Mouse (Mus musculus) layer of hippocampus, postnatal 36 days (tissue): ENCODE data around the gene Nr1h4. TPM values are rescaled to one million over a fixed set of nuclear protein-coding genes. Genes with fewer than 3 reads are reported as not detected.
A peak's percentile ranks its signal among the peaks of the same experiment; 100 is the strongest.

ENCODE experiments used
- DNase-seq, 2 experiments: peaks; one replicate each; pipeline ENCODE4 v3.0.0; 2022
- total RNA-seq, 2 experiments: library from RNA; stranded (reverse); gene quantifications; 2 replicates each; pipeline ENCODE4 v1.2.3; 2021

The Nr1h4 gene
- total RNA-seq, 2 experiments from 2014 or later: 0.22 TPM; not detected in 1

DNA sequence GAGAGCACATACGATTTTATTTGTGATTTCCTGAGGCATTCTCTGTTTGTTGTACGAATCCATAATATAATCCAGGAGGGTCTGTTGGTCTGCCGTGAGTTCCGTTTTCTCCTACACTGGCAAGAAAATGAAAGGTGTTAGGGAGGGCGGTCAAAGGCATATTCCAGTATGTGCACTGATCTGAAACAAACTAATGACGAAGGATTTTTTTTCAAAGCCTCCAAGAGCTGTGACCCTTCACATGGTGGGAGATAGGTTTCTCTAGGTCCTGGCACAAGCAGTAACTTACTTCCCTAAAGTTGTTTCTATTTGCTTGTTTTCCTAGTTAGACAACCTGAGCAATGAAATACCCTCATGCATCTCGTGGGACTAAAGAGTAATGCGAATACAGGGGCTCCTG is 54.6 kb downstream of the Nr1h4 start:
- no peak for DNase-seq

DNA sequence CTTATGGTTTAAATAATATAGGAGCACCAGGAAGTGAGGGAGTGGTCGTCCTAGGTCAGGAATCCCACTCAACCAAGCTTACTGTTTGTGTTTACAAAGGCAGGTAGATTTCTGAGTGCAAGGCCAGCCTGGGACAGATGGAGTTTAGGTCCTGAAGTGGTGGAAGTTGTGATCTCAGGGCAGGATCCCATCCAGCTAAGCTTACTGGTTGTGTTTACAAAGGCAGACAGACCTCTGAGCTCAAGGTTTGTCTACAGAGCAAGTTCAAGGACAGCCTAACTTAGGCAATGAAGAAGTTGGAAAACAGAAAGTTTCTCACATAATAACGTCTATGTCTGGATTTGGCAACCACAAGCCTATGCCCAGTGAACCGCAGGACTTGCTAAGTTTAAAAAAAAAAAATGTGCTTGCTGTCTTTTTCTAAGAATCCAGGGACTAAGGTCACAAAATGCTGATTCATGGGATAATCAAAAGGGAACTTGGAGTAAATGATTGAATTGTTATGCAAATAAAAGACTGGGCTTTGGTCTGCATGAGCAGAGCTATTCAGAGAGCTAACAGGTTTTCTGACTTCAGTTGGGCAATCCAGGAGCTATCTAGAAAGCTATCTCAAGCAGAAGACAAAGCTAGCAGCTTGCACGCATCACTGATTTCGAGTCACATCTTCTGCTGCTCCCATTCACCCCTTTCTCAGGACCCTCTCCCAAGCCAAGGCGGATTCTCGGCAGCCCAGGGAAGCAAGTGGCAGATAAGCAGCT is 62.6 kb downstream of the Nr1h4 start:
- DNase-seq: no peak

DNA sequence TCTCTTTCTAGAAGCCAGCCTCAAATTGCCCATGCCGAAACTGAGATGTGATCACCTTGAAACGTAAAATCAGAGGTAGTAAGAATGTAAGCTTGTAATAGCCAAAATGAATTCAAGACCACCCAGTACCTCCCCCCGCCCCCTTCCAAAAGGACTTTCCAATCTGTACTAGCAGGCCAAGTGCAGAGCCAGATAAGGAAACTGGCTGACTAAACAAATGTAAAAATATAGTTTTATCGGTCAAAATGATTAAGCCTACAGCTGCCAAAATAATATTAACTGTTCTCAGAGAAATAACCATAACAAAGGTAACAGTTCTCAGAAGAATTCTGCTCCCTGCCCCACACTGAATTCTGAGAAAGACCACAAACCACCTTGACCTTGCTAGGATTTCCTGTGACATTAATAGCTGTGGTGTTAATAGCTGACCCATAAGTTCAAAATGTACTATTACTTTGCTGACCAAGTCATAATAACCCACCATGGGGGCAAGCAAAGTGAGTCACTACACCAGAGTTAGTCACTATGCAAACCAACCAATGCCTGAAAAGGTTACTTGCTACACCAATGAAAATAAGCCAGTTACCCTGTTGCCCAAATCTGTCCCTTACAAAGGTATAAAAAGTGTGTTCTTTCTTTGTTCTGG is 68.5 kb downstream of the Nr1h4 start:
- DNase-seq: no peak

DNA sequence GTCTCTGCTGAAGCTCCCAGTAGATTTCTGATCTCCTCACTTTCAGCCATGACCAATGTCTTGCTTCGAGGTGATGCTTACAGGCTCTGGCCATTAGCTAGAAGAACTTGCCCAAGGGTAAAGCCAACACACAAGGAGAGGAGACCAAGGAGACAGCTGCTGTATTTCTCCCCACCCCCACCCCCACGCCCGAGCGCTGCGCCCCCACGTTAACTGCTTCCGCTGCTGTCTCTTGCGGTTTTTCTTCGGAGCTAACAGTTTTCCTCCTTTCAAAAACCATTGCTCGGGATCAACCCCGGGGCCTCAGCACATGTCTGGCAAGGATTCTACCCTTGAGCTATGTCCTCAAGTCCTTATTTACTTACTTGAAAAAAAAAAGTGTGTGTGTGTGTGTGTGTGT is 70.5 kb downstream of the Nr1h4 start:
- no peak for DNase-seq

DNA sequence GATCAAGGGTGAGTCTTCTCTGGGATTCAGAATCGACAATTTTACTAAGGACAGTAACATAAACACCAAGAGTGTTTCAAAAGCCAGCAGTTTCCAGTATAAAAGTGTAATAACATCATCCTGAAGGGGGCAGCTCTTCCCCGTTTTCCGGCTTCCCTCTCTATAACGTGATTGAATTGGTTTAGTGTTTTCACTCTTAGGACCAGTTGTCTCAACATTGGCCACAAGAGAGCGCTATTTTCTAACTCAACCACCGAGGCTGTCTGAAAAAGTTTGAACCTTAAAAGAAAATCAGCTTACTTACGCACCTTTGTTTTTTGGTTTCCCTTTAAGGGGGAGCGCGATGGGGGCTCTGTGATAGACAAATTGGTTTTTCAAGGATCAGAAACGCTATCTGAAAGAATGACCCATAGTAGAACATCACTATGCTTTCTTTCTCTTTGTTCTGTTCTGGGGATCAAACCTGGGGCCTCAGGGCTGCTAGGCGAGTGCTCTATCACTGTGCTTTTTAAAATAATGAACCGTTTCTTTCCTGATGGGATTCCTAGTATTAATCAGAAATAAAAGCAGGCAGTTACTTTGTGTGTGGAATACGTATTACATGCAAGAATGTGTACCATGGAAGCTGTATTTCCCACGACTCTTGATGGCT is 71.4 kb downstream of the Nr1h4 start:
- peak; percentile 49 to 80 for DNase-seq

DNA sequence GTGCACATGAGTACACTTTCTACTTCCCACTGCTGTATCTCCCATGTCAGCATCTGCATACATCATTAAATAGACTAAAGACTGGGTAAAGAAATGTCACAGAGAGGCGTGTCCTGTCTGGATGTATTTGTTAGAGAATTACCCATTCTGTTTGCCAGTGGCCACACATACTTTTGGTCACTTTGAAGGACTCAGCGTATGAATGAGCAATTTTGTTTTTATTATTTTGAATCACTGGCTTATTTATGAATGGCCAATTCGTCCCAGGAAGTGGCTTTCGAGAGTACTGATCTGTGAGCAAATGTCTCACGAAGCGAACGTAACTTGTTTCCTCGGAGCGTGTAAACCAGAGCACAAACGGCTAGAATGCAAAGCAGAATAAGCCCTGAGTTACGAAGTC is 72.4 kb downstream of the Nr1h4 start:
- DNase-seq: no peak

DNA sequence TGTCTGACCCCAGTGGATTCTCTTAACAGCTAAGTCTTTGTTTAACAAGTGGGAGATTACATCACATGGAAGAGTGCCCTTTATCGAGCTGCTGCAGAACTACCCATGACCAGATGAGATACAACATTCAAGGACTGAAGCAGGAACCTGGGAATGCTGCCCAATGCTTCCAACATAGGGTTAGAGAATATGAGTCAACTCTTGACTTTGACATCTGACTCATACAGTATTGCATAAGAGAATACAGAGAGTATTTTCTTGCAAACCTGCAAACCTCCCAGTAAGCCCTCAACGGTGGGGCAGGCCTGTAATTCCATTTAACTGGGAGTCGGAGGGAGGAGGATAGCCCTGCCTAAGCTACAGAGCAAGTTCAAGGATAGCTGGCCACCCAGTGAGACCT is 74.6 kb downstream of the Nr1h4 start:
- no peak for DNase-seq

DNA sequence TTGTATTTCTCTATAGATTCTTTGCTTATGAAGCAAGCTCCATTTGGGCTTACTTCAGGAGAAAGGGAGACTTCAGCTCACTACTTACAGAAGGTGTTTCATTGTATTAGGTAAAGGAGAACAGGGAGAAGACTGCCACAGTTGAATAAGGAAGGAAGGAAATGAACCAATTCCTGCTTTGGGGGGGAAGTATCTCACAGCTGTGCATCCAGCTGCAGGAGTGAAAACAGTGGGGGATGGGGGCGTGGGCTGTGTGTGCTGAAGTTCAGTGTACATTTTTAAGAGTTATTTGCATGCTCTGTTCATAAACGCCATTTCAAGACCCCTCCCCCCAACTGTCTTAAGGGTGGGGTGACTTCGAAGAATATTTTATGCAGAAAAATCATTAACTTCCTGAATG is 79.6 kb downstream of the Nr1h4 start:
- DNase-seq: no peak

DNA sequence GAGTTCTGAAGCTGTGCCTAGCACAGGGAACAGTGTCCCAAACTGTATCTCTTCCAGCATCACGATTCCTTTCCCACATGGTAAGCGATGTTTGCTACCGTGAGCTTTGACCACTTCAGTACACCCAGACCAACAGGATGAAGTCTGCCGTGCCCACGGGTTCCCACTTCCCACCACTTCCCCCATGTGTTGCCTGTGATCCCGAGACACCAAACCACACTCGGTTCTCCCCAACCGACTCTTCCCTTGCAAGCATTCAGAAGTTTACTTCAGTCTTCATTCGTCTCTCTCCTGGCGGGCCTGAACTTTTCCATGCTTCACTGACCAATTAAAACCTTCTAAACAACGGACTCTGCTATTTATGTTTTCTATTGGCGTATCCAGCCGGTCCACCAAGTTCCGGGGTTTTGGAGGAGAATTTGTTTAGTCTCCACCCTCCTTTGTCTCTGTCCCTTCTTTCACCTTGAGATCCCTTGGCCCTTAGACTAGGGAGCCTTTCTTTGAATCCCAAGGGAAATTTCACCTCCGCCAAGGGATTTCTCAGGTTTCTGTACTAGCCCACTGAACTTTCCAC is 80.2 kb downstream of the Nr1h4 start:
- no peak for DNase-seq

DNA sequence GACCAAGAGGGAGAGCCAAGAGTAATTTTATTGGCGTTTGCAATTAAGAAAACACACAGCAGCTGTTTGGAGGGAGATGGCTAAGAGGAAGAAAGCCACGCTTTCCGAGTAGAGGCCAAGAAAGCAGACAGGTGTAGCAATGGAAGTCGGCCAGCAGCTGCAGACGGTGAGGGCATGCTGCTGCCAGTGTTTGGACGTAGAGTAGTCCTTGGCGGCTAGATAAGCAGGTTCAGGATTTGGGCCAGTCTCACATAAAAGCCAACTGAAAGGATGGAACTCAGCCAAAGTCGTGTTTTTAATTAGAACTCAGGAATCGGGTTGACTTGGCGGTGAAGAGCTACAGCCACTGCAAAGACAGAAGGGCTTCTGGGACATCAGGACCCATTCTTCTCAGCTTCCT is 83.0 kb downstream of the Nr1h4 start:
- DNase-seq: no peak

DNA sequence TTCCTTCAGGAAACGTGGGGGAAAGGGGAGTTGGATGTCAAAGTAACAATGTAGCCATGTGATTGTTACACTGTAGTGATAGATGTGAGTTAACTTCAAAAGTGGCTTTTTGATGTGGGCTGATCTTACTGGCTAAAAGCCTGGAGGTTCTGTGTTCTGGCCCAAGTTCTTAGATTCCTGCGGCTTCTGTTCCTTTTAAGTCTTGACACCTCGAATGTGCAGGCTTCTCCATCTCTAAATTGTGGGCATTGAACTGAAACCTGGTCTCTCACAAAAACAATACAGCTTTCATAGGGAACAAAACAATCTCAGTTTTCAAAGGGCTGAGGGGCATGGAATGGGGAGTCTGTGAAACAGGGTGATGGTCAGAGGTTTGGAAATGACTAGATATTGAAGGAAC is 89.0 kb downstream of the Nr1h4 start:
- DNase-seq: no peak

DNA sequence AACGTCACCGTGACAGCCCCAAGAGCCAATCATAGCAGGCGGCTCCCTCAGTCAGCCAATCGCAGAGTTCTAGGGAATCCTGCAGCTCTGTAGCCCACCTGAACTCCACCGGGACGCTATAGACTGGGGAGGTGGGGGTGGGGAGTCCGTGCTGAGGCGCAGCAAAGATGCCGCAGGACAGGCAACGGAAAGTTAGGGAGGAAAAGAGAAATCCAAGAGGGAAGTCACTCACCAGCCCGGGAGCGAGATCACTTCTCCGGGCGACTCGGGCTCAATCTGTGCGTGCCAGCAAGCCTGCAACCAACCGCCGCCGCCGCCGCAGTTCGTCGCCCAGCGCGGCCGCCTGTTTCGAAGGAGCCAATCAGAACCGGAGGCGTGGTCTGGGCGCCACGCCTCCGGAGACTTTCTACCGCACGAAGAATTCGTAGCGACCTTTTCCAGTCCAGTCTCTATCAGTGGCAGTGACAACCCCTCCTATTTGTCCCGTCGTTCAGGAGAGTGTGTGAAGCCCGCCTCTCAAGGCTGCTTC is 89.7 kb downstream of the Nr1h4 start, which contains the start of gene Gas2l3:
Gene Gas2l3 (minus strand): TSS at position 345 of the 529 bp plus-strand sequence.
- peak; percentile 79 to 80 for DNase-seq

DNA sequence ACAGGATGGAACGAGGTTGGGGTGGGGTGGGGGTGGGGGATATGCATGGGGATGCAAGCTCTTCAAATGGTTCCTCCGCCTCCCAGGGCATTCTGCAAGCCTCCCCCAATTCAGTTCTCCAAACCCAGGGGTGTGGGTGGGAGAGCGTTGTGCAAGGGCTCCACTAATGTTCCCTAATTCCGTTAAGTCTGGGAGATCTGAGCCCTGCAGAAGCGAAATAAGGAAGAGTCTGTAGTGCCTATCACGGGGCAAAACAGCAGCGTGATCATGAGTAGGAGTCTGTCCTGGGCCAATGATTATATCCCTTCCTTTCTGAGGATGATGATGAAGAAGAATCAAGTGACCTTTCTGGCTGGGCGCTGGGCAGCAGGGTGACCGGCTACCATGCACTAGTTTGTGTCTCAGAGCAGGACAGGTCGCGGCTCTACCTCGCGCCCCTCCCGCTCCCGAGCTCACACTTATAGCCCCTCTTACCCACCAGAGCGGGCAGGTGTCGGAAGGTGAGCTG is 90.2 kb downstream of the Nr1h4 start:
- no peak for DNase-seq

DNA sequence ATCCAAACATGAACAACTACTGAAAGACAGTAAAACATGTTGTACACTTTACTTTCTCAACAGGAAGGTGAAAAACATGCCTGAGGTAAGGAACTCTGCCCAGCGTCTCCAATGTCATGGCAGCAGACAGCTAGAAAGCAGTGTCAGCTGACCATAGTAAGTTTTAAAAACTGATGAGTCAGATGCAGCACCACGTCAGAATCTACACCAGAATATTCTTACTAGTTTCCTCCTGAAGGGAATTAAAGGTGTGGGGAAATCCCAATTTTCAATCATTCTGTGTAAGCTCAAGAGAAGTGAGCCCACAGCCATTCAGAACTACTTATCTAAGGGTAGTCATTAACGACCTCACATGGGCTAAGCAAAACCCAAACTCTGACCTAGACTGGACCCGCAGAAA is 90.7 kb downstream of the Nr1h4 start:
- no peak for DNase-seq

DNA sequence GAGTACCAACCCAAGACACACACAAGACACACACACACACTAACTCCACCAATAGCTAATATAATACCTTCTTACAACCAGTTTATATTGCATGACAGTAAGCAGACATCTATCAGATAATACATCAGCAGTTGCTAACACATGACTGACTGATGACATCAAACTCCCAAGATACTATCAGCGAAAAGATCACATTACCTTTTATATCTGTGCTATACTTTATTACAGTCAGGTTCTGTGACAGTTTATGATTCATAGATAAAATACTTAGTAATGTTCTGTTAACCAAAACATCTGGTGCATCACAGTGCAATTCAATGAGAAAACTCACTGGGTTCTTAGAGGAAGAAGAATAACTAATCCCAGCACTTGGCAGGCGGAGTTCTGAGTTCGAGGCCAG is 91.4 kb downstream of the Nr1h4 start:
- no peak for DNase-seq

DNA sequence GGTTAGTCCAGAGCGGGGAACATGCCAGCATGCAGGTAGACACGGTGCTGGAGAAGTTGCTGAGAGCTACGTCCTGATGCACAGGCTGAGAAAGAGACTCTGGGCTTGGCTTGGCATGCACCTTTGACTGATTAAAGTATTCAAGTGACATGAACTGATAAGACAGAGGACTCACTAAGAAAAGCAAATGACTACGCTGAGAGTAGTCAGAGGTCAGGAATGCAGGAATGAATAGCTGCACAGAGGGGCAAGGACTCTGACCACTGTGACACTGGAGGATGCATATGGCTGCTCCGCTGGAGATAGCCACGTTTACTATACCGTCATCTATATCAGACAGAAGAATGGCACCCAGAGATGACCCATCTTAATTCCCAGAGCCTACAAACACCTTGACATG is 94.0 kb downstream of the Nr1h4 start:
- DNase-seq: no peak

DNA sequence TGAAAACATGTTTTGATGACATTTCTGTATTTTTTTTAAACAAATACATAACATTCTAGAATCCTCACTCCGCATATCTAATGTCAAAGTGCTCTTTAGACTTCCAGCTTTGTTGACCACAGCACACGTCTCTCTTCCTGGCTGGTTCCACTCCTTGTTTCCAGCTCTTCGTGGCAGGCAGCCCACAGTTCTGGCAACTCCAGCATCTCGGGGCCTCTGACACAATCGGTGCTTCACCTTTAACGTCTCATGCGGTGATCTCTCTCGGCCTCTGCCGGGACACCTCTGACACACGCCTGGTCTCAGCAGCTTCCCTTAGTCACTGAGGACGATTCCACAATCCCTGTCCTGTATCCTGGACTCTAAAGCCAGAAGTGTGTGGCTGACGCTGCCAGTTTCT is 95.4 kb downstream of the Nr1h4 start:
- peak in 1 of 2 experiments; percentile 4 for DNase-seq

DNA sequence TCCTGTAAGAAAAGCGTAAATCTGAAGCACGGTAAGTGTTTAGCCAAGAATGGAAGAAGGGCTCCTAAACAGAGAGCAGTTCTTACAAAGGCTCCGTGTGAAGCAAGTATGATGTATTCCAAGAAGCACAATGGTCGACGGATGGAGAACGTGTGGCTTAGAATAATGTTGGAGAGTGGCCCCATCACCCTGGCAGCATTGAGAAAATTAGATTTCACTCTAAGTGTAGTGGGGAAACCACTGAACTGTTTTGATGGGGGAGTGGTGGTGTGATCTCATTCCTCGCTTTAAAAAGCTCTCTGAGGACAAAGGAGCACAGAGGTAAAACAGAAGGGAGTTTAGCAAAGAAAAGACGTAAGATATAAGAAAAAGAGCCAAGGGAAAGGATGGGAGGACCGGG is 95.9 kb downstream of the Nr1h4 start:
- DNase-seq: no peak

DNA sequence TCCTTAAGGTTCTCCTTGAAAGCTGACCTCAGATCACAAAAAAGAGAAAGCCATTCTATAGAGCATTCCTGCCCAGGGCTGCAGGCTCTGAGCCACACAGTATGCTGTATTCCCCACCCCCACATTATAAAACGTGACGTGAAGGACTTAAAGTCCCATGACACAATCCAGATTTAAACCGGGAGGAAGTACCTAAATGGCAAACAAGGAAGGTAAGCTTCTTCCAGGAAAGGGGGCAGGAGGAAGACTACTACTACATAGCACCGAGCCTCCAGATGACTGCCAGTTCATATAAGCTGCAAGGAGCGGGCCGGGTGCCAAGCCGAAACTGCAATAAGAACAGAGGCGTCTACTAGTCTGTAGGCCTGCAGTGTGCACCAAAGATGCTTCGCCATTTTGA is 97.5 kb downstream of the Nr1h4 start:
- DNase-seq: no peak

DNA sequence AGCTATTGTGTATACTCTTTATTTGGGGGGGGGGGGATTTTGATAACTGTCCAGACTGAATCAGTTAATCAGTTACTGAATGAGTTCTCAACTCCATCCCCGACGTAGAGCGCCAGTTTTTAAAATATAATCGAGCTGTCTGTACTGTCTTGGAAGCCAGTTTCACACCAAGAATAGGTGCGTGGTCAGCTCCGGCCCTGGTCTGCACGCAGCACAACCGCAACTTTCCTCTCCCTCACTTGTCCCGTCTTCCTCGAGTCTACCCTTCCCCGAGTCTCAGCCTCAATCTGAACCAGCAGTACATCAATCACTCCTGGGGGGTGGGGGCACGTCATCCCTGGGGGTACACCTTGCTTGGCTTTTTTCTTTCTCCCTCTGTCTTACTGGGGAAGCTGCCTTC is 98.0 kb downstream of the Nr1h4 start:
- DNase-seq: no peak

DNA sequence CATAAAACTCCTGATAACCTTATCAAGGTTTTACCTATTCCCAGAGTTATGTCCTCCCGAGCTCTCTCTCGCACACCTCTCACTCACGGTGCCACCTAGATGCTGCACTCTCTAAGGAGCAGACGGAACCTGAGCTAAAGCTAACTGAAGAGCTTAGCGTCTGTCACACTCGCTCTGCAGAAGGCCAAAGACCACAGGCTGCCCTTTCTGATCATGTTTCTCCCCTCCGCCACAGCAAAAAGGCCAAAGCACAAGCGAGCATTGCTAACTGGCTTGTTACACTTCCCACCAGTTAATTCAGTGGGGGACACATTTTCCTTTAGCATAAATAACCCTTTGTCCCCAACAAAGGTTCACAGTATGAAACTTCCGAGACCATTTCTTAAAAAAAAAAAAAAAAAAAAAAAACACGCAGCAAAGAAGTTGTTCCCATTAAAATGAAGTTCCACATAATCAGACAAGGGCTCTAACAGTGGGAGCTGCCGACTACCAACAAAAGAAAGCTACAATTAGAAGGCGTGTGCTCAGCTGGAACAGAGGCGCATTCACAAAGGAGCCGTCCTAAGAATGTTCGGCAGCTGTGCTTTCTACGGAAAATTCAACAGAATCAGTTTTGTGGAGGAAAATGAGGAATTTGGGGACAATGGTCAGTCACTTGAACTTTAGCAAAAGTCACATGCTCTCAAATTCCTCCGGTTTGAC is 98.7 kb downstream of the Nr1h4 start:
- DNase-seq: no peak

DNA sequence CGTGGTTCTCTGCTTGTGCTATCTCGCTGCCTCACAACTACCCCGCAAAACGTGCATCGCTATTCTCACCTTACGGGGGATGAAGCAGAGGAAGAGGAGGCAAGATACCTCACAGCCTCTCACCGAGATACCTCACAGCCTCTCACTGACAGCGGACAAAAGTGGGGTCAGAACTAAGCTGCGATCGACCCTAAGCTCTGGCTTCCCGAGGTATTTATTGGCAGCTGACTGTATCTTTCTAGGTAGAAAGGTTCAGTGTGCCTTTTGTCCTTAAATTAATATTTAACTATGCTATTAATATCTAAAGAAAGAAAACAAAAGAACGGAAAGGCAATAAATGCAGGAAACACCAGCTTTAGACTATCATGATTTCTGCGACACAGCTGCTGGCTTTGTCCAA is 100.6 kb downstream of the Nr1h4 start:
- no peak for DNase-seq
